Mouse (Mus musculus): ENCODE measurements around the gene Axin1.
A peak's percentile ranks its signal among the peaks of the same experiment; 100 is the strongest.
"Not testable (repeated sequence)": the region's sequence is repeated elsewhere in the genome, so short reads cannot be mapped to it uniquely, and the experiment has no call there.

Axin1 gene

GRCm38 (mm10) chr17:26188091-26188805 is 49.8 kb downstream of the Axin1 start:
- no peak for DNase-seq (ENCODE audit: low spot score in 2 of 2)

GRCm38 (mm10) chr17:26191486-26191885 is 53.0 kb downstream of the Axin1 start:
- not testable (repeated sequence) for DNase-seq (ENCODE audit: low spot score in 2 of 2)

- no peak for DNase-seq (ENCODE audit: low spot score in 2 of 2)
Observed at GRCm38 (mm10) chr17:26192481-26193190, 54.1 kb downstream of the Axin1 start.

GRCm38 (mm10) chr17:26198892-26199291 is 60.4 kb downstream of the Axin1 start, which contains the start of gene Pdia2:
Gene Pdia2 (minus strand): TSS chr17:26199087.
- no peak for DNase-seq (ENCODE audit: low spot score in 2 of 2)

- DNase-seq (ENCODE audit: low spot score in 2 of 2), result peak; percentile 21 to 25
Observed at GRCm38 (mm10) chr17:26200831-26201705, 62.6 kb downstream of the Axin1 start.

GRCm38 (mm10) chr17:26201998-26202397 is 63.5 kb downstream of the Axin1 start:
- DNase-seq (ENCODE audit: low spot score in 2 of 2), result no peak

GRCm38 (mm10) chr17:26202737-26203136 is 64.2 kb downstream of the Axin1 start, which contains the start of gene Rgs11:
Gene Rgs11 (plus strand): TSS chr17:26202951.
- DNase-seq (ENCODE audit: low spot score in 2 of 2), result peak; percentile 30 to 45

GRCm38 (mm10) chr17:26203321-26203811 is 64.9 kb downstream of the Axin1 start:
- DNase-seq (ENCODE audit: low spot score in 2 of 2), result peak; percentile 75 to 83

- DNase-seq (ENCODE audit: low spot score in 2 of 2), result no peak
Observed at GRCm38 (mm10) chr17:26204766-26205165, 66.3 kb downstream of the Axin1 start.

- no peak for DNase-seq (ENCODE audit: low spot score in 2 of 2)
Observed at GRCm38 (mm10) chr17:26206392-26206791, 67.9 kb downstream of the Axin1 start.

GRCm38 (mm10) chr17:26207686-26208085 is 69.2 kb downstream of the Axin1 start, which contains the start of gene Arhgdig:
Gene Arhgdig (minus strand): TSS chr17:26207786.
- no peak for DNase-seq (ENCODE audit: low spot score in 2 of 2)

GRCm38 (mm10) chr17:26212241-26212640 is 73.8 kb downstream of the Axin1 start:
- no peak for DNase-seq (ENCODE audit: low spot score in 2 of 2)

GRCm38 (mm10) chr17:26212681-26213080 is 74.2 kb downstream of the Axin1 start:
- DNase-seq (ENCODE audit: low spot score in 2 of 2), result no peak

GRCm38 (mm10) chr17:26221508-26221907 is 83.0 kb downstream of the Axin1 start:
- DNase-seq (ENCODE audit: low spot score in 2 of 2), result no peak

- DNase-seq (ENCODE audit: low spot score in 2 of 2), result no peak
Observed at GRCm38 (mm10) chr17:26225150-26225549, 86.7 kb downstream of the Axin1 start.

GRCm38 (mm10) chr17:26229776-26230175 is 91.3 kb downstream of the Axin1 start:
- DNase-seq (ENCODE audit: low spot score in 2 of 2), result no peak

- no peak for DNase-seq (ENCODE audit: low spot score in 2 of 2)
Observed at GRCm38 (mm10) chr17:26231156-26231555, 92.7 kb downstream of the Axin1 start.

GRCm38 (mm10) chr17:26232863-26233262 is 94.4 kb downstream of the Axin1 start:
- no peak for DNase-seq (ENCODE audit: low spot score in 2 of 2)

- DNase-seq (ENCODE audit: low spot score in 2 of 2), result no peak
Observed at GRCm38 (mm10) chr17:26234386-26234785, 95.9 kb downstream of the Axin1 start.

- DNase-seq (ENCODE audit: low spot score in 2 of 2), result no peak
Observed at GRCm38 (mm10) chr17:26235077-26235815, 96.8 kb downstream of the Axin1 start.

- no peak for DNase-seq (ENCODE audit: low spot score in 2 of 2)
Observed at GRCm38 (mm10) chr17:26237667-26238066, 99.2 kb downstream of the Axin1 start.
